Mouse (Mus musculus) embryonic facial prominence, embryonic 11.5 days (tissue): ENCODE measurements around the gene Acss2. TPM values are rescaled to one million over a fixed set of nuclear protein-coding genes. Genes with fewer than 3 reads are reported as not detected.
"Not testable (repeated sequence)": the region's sequence is repeated elsewhere in the genome, so short reads cannot be mapped to it uniquely, and the experiment has no call there.

Experiments used
- ATAC-seq: fragments of 200-750 bp; cut with Nextera tagmentation; replicated peaks from 2 replicates; pipeline ENCODE4 v1.8.0; 2017; ENCODE audit warnings: low read depth; ENCODE audit not compliant: insufficient number of reproducible peaks, low FRiP score, low TSS enrichment
- DNase-seq: peaks from one replicate; pipeline ENCODE4 v3.0.0-alpha.2; 2015; ENCODE audit warnings: low spot score
- H3K27ac ChIP-seq: fragments of 300-500 bp; sonication (generic); replicated peaks from 2 replicates; pipeline ENCODE4 v1.5.1; 2014; ENCODE audit warnings: mild to moderate bottlenecking, low read depth, low read length, control low read depth
- H3K27me3 ChIP-seq: fragments of 300-500 bp; sonication (generic); 2 replicates; pipeline ENCODE4 v1.6.1; 2014; ENCODE audit warnings: mild to moderate bottlenecking, low read length, moderate library complexity, mixed read lengths; ENCODE audit not compliant: control insufficient read depth, insufficient read depth
- H3K36me3 ChIP-seq: fragments of 300-500 bp; sonication (generic); replicated peaks from 2 replicates; pipeline ENCODE4 v1.6.1; 2014; ENCODE audit warnings: low read depth, mild to moderate bottlenecking, low read length, moderate library complexity, mixed read lengths; ENCODE audit not compliant: control insufficient read depth, insufficient read depth
- H3K4me1 ChIP-seq: fragments of 300-500 bp; sonication (generic); 2 replicates; pipeline ENCODE4 v1.6.1; 2014; ENCODE audit warnings: low read length, mixed read lengths; ENCODE audit not compliant: control insufficient read depth, insufficient read depth
- H3K4me2 ChIP-seq: fragments of 300-500 bp; sonication (generic); 2 replicates; pipeline ENCODE4 v1.6.1; 2014; ENCODE audit warnings: low read depth, mild to moderate bottlenecking, control low read depth, low read length, moderate library complexity
- H3K4me3 ChIP-seq: fragments of 300-500 bp; sonication (generic); 2 replicates; pipeline ENCODE4 v1.5.1; 2014; ENCODE audit warnings: low read depth, low read length, control low read depth
- H3K9ac ChIP-seq: fragments of 300-500 bp; sonication (generic); replicated peaks from 2 replicates; pipeline ENCODE4 v1.6.1; 2014; ENCODE audit warnings: mild to moderate bottlenecking, control low read depth, low read length
- H3K9me3 ChIP-seq: fragments of 300-500 bp; sonication (generic); replicated peaks from 2 replicates; pipeline ENCODE4 v1.6.1; 2016; ENCODE audit warnings: mild to moderate bottlenecking, low read length, inconsistent platforms, mixed read lengths; ENCODE audit not compliant: control insufficient read depth
- WGBS: fragments of 180-500 bp; shearing (Covaris S2); extraction: QIAGEN DNeasy Blood & Tissue Kit; methylation state at CpG from one replicate; pipeline ENCODE4 v1.1.7; 2014; 5-methylcytosine and 5-hydroxymethylcytosine counted together
- polyA plus RNA-seq: library from polyadenylated mRNA; unstranded; fragments of >200 nt; fragmentation: Nextera tagmentation; extraction: Ambion mirVana; gene quantifications from 2 replicates; pipeline ENCODE4 v1.2.1, GENCODE M21; 2014

Gene Acss2
- polyA plus RNA-seq, 1 experiment from 2014 or later: 14.3 TPM

- H3K4me3 ChIP-seq: no peak overlapping the region
- no peak overlapping the region for H3K4me2 ChIP-seq
- H3K9ac ChIP-seq: no peak overlapping the region
- H3K4me1 ChIP-seq: no peaks in the 10 kb centered on the region
- H3K27ac ChIP-seq: no peak overlapping the region
- H3K36me3 ChIP-seq: no peaks in the 10 kb centered on the region
- 59% methylated on average over 5 of the region's 5 CpGs for WGBS
- H3K27me3 ChIP-seq: no peaks in the 10 kb centered on the region
- no peaks in the 10 kb centered on the region for H3K9me3 ChIP-seq
- DNase-seq (no peak), ATAC-seq (no peak)
Measured at GRCm38 (mm10) chr2:155523706-155524105, 6.0 kb downstream of the Acss2 start.

- Histone ChIP-seq H3K4me1 (no peaks in the 10 kb centered on the region), H3K4me2 (no peak overlapping the region), H3K9ac (no peak overlapping the region), H3K36me3 (no peaks in the 10 kb centered on the region), H3K27me3 (no peaks in the 10 kb centered on the region), H3K27ac (no peak overlapping the region), H3K4me3 (no peak overlapping the region), H3K9me3 (no peaks in the 10 kb centered on the region)
- ATAC-seq (no peak), DNase-seq (no peak)
- WGBS: 65% methylated on average over 1 of the region's 1 CpGs
Measured at GRCm38 (mm10) chr2:155524378-155524777, 6.6 kb downstream of the Acss2 start.

- Histone ChIP-seq H3K36me3 (no peaks in the 10 kb centered on the region), H3K27ac (no peak overlapping the region), H3K27me3 (no peaks in the 10 kb centered on the region), H3K4me3 (no peak overlapping the region), H3K9me3 (no peaks in the 10 kb centered on the region), H3K4me1 (no peaks in the 10 kb centered on the region), H3K4me2 (no peak overlapping the region), H3K9ac (no peak overlapping the region)
- DNase-seq (no peak), ATAC-seq (no peak)
- 80% methylated on average over 5 of the region's 5 CpGs for WGBS
Measured at GRCm38 (mm10) chr2:155527367-155527766, 9.6 kb downstream of the Acss2 start.

- no peaks in the 10 kb centered on the region for H3K9me3 ChIP-seq
- H3K9ac ChIP-seq: no peak overlapping the region
- H3K36me3 ChIP-seq: no peaks in the 10 kb centered on the region
- H3K4me3 ChIP-seq: no peak overlapping the region
- H3K4me1 ChIP-seq: no peaks in the 10 kb centered on the region
- no peaks in the 10 kb centered on the region for H3K27me3 ChIP-seq
- H3K4me2 ChIP-seq: no peak overlapping the region
- no peak overlapping the region for H3K27ac ChIP-seq
- no peak for DNase-seq
- no peak for ATAC-seq
Measured at GRCm38 (mm10) chr2:155536292-155536691, 18.5 kb downstream of the Acss2 start.

GRCm38 (mm10) chr2:155537761-155538462, 20.2 kb downstream of the Acss2 start:
- no peak overlapping the region for H3K9ac ChIP-seq
- ATAC-seq: no peak
- H3K27ac ChIP-seq: no peak overlapping the region
- H3K36me3 ChIP-seq: no peaks in the 10 kb centered on the region
- no peaks in the 10 kb centered on the region for H3K27me3 ChIP-seq
- no peaks in the 10 kb centered on the region for H3K9me3 ChIP-seq
- DNase-seq: no peak
- no peaks in the 10 kb centered on the region for H3K4me1 ChIP-seq
- no peak overlapping the region for H3K4me2 ChIP-seq
- H3K4me3 ChIP-seq: no peak overlapping the region
- whole genome bisulfite sequencing: 75% methylated on average over 5 of the region's 5 CpGs

- 70% methylated on average over 13 of the region's 19 CpGs for WGBS
- H3K27me3 ChIP-seq, H3K27ac ChIP-seq, H3K4me3 ChIP-seq, H3K4me2 ChIP-seq, H3K4me1 ChIP-seq, H3K9me3 ChIP-seq, H3K36me3 ChIP-seq, ATAC-seq, H3K9ac ChIP-seq, DNase-seq: not testable (repeated sequence)
Measured at GRCm38 (mm10) chr2:155538463-155539057, 20.8 kb downstream of the Acss2 start.

- Histone ChIP-seq H3K9ac (no peak overlapping the region), H3K9me3 (no peaks in the 10 kb centered on the region), H3K27ac (no peak overlapping the region), H3K27me3 (no peaks in the 10 kb centered on the region), H3K4me3 (no peak overlapping the region), H3K4me1 (no peaks in the 10 kb centered on the region), H3K36me3 (no peaks in the 10 kb centered on the region), H3K4me2 (no peak overlapping the region)
- DNase-seq: no peak
- ATAC-seq: no peak
Measured at GRCm38 (mm10) chr2:155539696-155540095, 21.9 kb downstream of the Acss2 start.

GRCm38 (mm10) chr2:155540822-155541458, 23.2 kb downstream of the Acss2 start:
- no peak overlapping the region for H3K9ac ChIP-seq
- 73% methylated on average over 6 of the region's 6 CpGs for WGBS
- DNase-seq: no peak
- no peak for ATAC-seq
- H3K4me3 ChIP-seq: no peak overlapping the region
- H3K9me3 ChIP-seq: no peaks in the 10 kb centered on the region
- H3K4me2 ChIP-seq: no peak overlapping the region
- H3K27me3 ChIP-seq: no peaks in the 10 kb centered on the region
- H3K36me3 ChIP-seq: no peaks in the 10 kb centered on the region
- no peaks in the 10 kb centered on the region for H3K4me1 ChIP-seq
- H3K27ac ChIP-seq: no peak overlapping the region
